Mouse (Mus musculus) right cerebral cortex, postnatal 10 days (tissue): ENCODE measurements around the gene 3100002H09Rik.

ENCODE experiments used
- DNase-seq, 2 experiments: peaks; one replicate each; pipeline ENCODE4 v3.0.0; 2021; ENCODE audit warnings: low spot score in 2 of 2

3100002H09Rik gene

GRCm38 (mm10) chr4:124610703-124611102 is at the start of gene 3100002H09Rik:
Gene 3100002H09Rik, minus strand, starts transcription at chr4:124610803.
- no peak for DNase-seq

- no peak for DNase-seq
Observed at GRCm38 (mm10) chr4:124659251-124660217, 48.9 kb upstream of the 3100002H09Rik start.

- DNase-seq = no peak
Observed at GRCm38 (mm10) chr4:124658412-124658851, 47.8 kb upstream of the 3100002H09Rik start.

DNA sequence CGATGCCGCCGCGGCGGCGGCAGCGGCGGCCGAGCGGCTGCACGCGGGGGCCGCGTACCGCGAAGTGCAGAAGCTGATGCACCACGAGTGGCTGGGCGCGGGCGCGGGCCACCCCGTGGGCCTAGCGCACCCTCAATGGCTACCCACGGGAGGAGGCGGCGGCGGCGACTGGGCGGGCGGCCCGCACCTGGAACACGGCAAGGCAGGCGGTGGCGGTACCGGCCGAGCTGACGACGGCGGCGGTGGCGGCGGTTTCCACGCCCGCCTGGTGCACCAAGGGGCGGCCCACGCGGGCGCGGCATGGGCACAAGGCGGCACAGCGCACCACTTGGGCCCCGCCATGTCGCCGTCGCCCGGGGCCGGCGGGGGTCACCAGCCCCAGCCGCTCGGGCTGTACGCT is 47.2 kb upstream of the 3100002H09Rik start:
- DNase-seq = peak in 1 of 2 experiments; percentile 49

DNA sequence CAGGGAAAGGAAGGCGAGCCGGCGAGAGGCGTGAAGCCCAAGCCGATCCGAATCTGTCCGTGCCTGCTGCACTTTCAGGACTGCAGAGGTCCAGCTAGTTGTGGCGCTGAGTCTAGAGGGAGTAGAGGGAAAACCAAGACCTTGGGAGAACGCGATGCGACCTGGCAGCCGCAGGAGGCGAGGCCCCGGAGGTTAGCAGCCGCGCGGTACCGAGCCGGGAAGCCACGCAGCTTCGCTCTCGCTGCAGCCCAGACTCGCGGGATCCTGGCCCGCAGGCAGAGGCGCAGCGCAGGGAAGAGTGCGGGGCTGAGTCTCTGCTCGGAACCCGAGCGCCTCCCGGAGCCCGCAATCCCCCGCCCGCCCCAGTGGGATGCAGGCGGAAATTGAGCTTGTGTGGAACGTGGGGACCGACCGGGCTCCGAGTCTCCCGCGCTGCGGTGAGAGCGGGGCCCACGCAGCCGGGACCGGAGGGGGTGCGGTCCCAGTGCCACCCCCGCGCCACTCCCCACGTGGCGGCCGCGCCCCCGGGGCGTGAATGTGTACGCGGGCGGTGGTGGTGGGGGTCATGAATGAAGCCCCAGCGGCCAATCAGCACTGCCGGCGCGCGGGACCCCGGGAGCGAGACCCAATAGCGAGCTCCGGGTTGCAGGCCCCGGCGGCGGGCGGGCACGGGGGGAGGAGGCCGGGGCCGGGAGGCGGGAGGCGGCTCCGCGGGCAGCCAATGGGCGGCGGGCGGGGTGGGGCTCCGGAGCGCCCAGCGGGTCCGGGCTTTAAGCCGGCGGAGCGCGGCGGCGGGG is 46.4 kb upstream of the 3100002H09Rik start:
- DNase-seq = peak; percentile 96

DNA sequence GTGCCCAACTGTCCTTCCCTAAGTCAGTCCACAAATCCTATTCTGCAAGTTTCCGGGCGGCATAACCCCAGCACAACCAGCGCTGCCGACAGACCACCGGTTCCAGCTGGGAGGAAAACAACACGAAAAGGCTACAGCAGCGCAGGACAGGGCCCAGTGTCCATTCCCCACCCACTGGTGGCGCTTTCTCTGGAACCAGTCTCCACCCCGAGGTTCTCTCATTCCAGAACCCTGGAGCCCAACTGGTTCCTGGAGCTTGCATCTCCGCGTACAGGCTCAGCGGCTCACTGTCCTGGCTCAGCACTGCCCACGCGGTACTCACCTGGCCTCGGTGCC is 45.9 kb upstream of the 3100002H09Rik start, which contains the start of gene Pou3f1:
TSS of gene Pou3f1 (plus strand) at position 290 of the 336 bp plus-strand sequence.
- peak in 1 of 2 experiments; percentile 33 for DNase-seq

- no peak for DNase-seq
Observed at GRCm38 (mm10) chr4:124652886-124653285, 42.3 kb upstream of the 3100002H09Rik start.

DNA sequence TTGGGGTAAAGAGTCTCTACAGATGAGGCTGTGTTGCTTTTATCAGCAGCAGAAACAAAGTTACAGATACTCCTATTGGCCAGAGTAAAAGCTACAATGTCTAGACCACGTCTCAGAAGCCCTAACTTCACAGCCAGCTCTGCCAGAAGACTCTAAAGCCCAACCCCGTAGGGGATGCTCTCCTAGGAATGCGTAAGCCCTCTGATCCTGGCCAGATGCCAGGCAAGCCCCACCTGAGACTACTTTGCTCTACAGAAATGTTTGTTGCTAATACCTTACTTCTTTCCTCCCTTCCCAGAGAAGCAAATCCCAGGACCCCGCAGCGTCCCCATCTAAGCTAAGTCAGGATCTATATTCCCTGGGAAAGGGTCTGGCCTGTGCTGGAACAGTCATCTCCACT is 37.3 kb upstream of the 3100002H09Rik start:
- no peak for DNase-seq

GRCm38 (mm10) chr4:124646591-124646990 is 36.0 kb upstream of the 3100002H09Rik start:
- no peak for DNase-seq

DNA sequence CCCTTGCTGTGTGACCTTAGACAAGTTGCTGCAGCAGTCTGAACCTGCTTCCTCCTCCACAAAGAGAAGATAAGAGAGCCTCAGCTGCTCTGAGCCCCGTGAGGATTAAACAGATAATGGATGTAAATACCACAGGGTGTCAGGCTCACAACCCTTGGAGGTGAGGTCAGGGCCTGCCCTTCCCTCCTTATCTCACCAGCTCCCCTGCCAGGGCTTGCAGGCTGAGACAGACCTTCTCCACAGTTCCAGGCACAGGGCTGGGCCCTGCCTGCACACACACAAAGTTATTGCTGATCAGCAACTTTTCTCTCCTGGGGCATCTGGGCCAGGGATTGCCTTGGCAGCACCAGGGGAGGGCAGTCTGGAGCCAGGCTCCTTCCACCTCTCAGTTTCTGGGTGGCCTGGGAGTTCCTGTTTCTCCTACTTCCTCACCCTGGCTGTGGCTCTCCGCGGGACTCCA is 34.4 kb upstream of the 3100002H09Rik start:
- DNase-seq = no peak

DNA sequence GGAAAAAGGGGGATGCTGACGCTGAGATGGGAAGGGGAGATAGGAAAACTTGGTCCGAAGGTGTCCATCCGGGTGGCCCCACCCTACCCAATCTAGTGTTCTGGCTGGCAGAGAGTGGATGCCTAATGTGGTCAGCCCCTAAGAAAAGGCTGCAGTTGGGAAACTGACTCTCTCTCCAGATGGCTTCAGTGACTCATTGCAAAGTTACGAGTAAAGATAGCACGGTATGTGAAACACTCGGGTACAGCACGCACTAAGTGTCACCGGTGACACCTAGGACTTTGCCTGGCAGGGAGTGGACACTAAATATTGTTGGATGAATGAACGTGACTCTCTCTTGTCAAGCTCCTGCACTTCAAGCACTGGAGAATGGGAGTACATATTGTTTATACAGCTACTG is 33.3 kb upstream of the 3100002H09Rik start:
- no peak for DNase-seq

DNA sequence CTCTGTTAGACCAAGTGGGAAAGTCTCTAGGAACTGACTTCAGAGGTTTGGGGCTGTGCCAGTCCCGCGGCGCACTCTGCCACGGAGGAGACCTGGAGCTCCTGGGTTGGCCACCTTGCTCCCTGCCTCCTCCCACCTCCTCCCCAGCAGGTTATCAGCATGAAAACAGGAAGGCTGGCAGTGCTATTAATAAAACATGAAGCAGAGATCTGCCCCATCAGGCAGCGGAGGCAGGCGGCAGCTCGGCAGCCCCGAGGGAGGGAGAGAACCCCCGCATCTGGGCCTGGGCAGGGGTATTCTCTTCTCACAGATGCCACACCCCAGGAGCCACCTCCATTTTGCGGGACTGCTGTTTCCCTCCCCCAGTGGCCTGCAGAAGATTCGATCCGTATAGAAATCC is 29.1 kb upstream of the 3100002H09Rik start:
- no peak for DNase-seq

DNA sequence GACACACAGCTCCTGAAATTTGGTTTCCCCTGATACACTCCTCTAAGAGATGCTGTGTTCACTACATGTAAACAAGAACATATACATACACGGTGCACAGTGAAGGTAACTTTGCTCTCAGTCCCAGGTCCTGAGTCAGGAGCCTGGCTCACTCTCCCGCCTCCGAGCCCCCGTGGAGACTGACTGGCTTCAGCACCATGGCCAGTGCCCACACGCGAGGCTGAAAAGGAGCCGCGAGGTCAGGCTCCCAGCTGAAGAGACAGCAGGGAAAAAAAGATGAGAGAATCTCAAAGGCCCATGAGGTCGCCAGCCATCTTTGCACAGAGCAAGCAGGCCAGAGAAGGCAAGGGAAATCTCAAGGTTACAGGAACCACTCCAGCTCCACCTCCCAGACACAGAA is 22.7 kb upstream of the 3100002H09Rik start:
- DNase-seq = no peak

DNA sequence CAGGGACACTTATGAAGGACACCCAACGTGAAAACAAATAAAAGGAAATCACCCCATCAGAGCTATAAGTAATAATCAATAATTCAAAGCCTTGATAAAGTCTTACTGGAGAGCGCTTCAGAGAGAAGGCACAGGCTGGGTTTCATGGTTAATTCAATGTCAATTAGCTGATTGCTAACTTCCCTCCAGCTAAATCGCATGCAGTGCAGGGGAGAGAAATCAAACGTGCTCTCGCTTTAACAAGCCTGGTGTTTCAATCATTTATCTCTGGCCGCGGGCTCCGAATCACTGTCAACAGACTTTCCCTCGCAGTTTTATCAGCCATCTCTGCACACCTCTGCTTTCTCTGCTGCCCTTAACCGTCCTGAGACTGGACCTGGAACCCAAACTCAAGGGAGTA is 22.3 kb upstream of the 3100002H09Rik start:
- DNase-seq = no peak

DNA sequence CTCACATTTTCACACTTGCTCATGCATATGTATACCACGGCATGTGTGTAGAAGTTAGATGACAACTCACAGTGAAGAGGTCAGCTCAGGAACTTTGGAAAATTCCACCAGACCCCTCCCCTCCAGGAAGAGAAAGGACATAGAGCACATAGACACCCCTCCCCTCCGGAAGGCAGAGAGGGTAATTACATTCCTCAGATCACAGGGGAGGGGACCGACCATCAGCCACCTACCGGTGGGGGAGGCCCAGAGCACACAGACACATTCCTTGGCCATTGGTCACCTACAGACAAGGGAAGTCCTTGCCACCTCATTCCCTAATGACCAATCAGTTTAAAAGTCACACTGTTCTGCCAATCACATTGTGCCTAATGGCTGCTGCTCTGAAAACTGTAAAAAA is 20.9 kb upstream of the 3100002H09Rik start:
- DNase-seq = no peak

- no peak for DNase-seq
Observed at GRCm38 (mm10) chr4:124626836-124627235, 16.2 kb upstream of the 3100002H09Rik start.

GRCm38 (mm10) chr4:124624111-124624581 is 13.5 kb upstream of the 3100002H09Rik start:
- peak; percentile 71 to 77 for DNase-seq

GRCm38 (mm10) chr4:124622566-124622965 is 12.0 kb upstream of the 3100002H09Rik start:
- DNase-seq = no peak

- no peak for DNase-seq
Observed at GRCm38 (mm10) chr4:124621406-124621805, 10.8 kb upstream of the 3100002H09Rik start.

- no peak for DNase-seq
Observed at GRCm38 (mm10) chr4:124618599-124618998, 8.0 kb upstream of the 3100002H09Rik start.

- DNase-seq = no peak
Observed at GRCm38 (mm10) chr4:124616636-124617035, 6.0 kb upstream of the 3100002H09Rik start.

GRCm38 (mm10) chr4:124615986-124616385 is 5.4 kb upstream of the 3100002H09Rik start:
- no peak for DNase-seq
